Mouse (Mus musculus) intestine, embryonic 16.5 days (tissue): ENCODE results near the gene Syce3. TPM values are rescaled to one million over a fixed set of nuclear protein-coding genes. Genes with fewer than 3 reads are reported as not detected.

Experiments used
- ATAC-seq: fragments of 200-750 bp; cut with Nextera tagmentation; 2 replicates; pipeline ENCODE4 v1.8.0; 2017; ENCODE audit warnings: moderate TSS enrichment, moderate library complexity
- H3K27ac ChIP-seq: fragments of 300-500 bp; sonication (generic); 2 replicates; pipeline ENCODE4 v1.5.1; 2014; ENCODE audit warnings: mild to moderate bottlenecking, low read length
- H3K27me3 ChIP-seq: fragments of 300-500 bp; sonication (generic); replicated peaks from 2 replicates; pipeline ENCODE4 v1.6.1; 2014; ENCODE audit warnings: low read length, control low read depth, mixed read lengths; ENCODE audit not compliant: control insufficient read depth, insufficient read depth
- H3K36me3 ChIP-seq: fragments of 300-500 bp; sonication (generic); 2 replicates; pipeline ENCODE4 v1.6.1; 2014; ENCODE audit warnings: low read length, control low read depth; ENCODE audit not compliant: control insufficient read depth, insufficient read depth
- H3K4me1 ChIP-seq: fragments of 300-500 bp; sonication (generic); 2 replicates; pipeline ENCODE4 v1.6.1; 2014; ENCODE audit warnings: low read length, control low read depth, mixed read lengths; ENCODE audit not compliant: control insufficient read depth, insufficient read depth
- H3K4me2 ChIP-seq: fragments of 300-500 bp; sonication (generic); 2 replicates; pipeline ENCODE4 v1.6.1; 2014; ENCODE audit warnings: low read depth, low read length, control low read depth
- H3K4me3 ChIP-seq: fragments of 300-500 bp; sonication (generic); 2 replicates; pipeline ENCODE4 v1.5.1; 2014; ENCODE audit warnings: mild to moderate bottlenecking, low read length
- H3K9ac ChIP-seq: fragments of 300-500 bp; sonication (generic); 2 replicates; pipeline ENCODE4 v1.6.1; 2014; ENCODE audit warnings: low read depth, low read length
- H3K9me3 ChIP-seq: fragments of 300-500 bp; sonication (generic); 2 replicates; pipeline ENCODE4 v1.6.1; 2016; ENCODE audit warnings: low read length, control low read depth; ENCODE audit not compliant: control insufficient read depth
- WGBS: fragments of 180-500 bp; shearing (Covaris S2); extraction: QIAGEN DNeasy Blood & Tissue Kit; methylation state at CpG from one replicate; pipeline ENCODE4 v1.1.7; 2014; 5-methylcytosine and 5-hydroxymethylcytosine counted together
- polyA plus RNA-seq: library from polyadenylated mRNA; unstranded; fragments of >200 nt; fragmentation: Nextera tagmentation; extraction: Ambion mirVana; gene quantifications from 2 replicates; pipeline ENCODE4 v1.2.1, GENCODE M21; 2015

Gene Syce3
- polyA plus RNA-seq, 1 experiment from 2014 or later = 0.92 TPM

DNA sequence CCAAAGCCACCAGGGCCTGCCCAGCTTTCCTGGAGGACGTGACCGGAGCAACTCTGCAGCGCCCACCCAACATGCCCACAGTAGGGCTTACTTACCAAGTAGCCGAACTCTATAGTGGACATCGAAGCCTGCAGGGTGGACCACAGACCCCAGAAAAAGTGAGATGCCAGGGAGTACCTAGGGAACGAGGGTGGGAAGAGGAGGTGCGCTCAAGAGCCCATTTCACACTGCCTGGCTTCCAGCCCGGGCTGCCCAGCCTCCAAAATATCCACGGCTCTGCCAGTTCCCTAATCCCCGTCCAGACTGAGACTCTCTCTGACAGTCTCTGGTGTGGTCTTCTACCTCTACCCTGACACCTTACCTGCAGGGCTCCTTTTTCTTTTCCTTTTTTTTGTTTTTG, 16.4 kb upstream of the Syce3 start:
- Histone ChIP-seq H3K9ac (no peak overlapping the region), H3K4me2 (no peak overlapping the region), H3K4me3 (no peak overlapping the region), H3K27ac (no peak overlapping the region), H3K4me1 (peaks cover 12% of the 10 kb centered on the region), H3K9me3 (no peaks in the 10 kb centered on the region), H3K36me3 (0 out of 2 replicates have a peak, but pooled peaks cover 4% of the 10 kb centered on the region), H3K27me3 (no peaks in the 10 kb centered on the region)
- ATAC-seq = no peak
- WGBS = 93% methylated on average over 10 of the region's 10 CpGs

DNA sequence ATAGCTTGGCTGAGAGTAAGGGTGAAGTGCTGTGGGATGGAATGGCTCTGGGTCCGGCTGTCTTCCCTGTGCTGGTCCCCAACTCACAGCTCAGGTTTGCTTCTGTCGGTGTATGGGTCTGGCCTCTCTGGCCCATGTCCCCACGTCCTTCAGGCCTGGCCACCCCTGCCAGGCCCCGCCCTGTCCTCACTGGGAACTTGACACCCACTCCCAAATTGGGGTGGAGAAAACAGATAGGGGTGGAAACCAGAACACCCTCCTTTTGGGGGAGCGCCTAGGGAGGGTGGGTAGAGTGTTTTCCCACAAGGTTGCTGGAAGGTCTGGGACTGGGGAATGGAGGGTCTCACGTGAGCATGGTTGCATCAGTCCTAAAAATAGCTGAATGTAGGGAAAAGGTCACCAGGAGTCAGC, 15.4 kb upstream of the Syce3 start, which contains the start of gene Cpt1b:
TSS of gene Cpt1b (minus strand) at position 153 of the 411 bp plus-strand sequence.
- peaks cover 7% of the 10 kb centered on the region; the same call in 1 of the 2 replicates for H3K4me1 ChIP-seq
- no peak within 1 kb of the TSS for H3K4me3 ChIP-seq
- 41% methylated on average over 6 of the region's 6 CpGs for WGBS
- no peak within 1 kb of the TSS for H3K9ac ChIP-seq
- no peak within 1 kb of the TSS for H3K4me2 ChIP-seq
- no peaks in the 10 kb centered on the region for H3K9me3 ChIP-seq
- H3K36me3 ChIP-seq = 0 out of 2 replicates have a peak, but pooled peaks cover 4% of the 10 kb centered on the region
- no peaks in the 10 kb centered on the region for H3K27me3 ChIP-seq
- ATAC-seq = no peak
- H3K27ac ChIP-seq = no peak within 1 kb of the TSS

DNA sequence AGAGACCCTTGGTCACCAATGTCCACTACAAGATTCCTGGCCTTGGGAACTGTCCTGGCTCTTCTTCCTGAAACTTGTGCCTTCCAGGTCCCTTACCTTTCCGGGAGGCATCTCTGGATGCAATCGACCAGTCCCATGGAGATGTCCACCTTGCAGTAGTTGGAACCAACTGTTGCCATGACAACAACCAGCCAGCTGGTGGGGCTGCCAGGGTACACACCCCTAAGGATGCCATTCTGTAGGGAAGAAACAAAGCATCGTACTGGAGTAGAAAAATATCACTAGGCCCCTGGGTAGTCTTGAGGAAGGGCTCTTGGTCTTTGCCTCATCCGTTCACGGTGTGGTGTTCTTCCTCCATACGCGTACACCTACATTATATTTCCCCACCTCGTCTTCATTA, 14.3 kb upstream of the Syce3 start:
- no peaks in the 10 kb centered on the region for H3K9me3 ChIP-seq
- H3K36me3 ChIP-seq = 0 out of 2 replicates have a peak, but pooled peaks cover 4% of the 10 kb centered on the region
- no peak overlapping the region for H3K9ac ChIP-seq
- no peak overlapping the region for H3K27ac ChIP-seq
- no peak for ATAC-seq
- H3K4me1 ChIP-seq = peaks cover 7% of the 10 kb centered on the region; the same call in 1 of the 2 replicates
- WGBS = 79% methylated on average over 8 of the region's 8 CpGs
- no peaks in the 10 kb centered on the region for H3K27me3 ChIP-seq
- H3K4me2 ChIP-seq = no peak overlapping the region
- H3K4me3 ChIP-seq = no peak overlapping the region

DNA sequence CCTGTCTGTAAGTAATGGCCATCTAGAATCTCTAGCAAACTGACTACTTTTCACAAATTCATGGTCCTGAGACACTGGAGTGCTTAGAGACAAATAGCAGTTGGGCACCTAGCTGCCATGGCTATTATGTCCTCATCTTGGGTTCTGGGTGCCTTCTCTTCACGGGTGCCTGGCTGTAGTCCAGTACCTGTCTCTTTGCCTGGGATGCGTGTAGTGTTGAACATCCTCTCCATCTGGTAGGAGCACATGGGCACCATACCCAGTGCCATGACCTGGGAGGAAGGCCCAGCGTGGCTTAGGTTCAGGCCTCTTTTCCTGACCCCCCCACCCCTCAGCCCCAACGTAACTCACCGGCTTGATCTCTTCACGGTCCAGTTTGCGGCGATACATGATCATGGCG, 11.6 kb upstream of the Syce3 start:
- H3K36me3 ChIP-seq = 0 out of 2 replicates have a peak, but pooled peaks cover 7% of the 10 kb centered on the region
- no peak overlapping the region for H3K27ac ChIP-seq
- no peak overlapping the region for H3K4me2 ChIP-seq
- 0 out of 2 replicates have a peak, but pooled peaks cover 3% of the 10 kb centered on the region for H3K4me1 ChIP-seq
- H3K9me3 ChIP-seq = no peaks in the 10 kb centered on the region
- ATAC-seq = no peak
- no peak overlapping the region for H3K9ac ChIP-seq
- no peaks in the 10 kb centered on the region for H3K27me3 ChIP-seq
- H3K4me3 ChIP-seq = no peak overlapping the region
- WGBS = 96% methylated on average over 9 of the region's 9 CpGs

DNA sequence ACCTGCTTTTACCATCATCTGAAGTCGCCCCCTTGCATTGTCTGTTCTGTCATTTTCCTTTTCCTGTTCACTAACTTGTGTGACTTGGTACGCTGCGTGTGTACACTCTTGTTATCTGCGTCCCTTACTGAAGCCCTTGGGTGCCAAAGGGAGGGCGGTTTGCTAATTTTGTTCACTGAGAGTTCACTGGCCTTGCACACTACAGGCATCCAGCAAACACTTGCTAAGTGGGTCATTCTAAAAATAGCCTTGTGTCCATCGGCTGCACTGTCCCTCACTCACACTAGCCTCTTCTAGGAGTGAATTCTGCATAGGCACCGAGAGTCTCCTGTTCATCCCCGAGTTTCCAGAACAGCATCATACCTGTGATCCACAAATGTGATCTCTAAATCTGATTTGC, 5.0 kb upstream of the Syce3 start:
- H3K27ac ChIP-seq = no peak overlapping the region
- no peaks in the 10 kb centered on the region for H3K9me3 ChIP-seq
- H3K9ac ChIP-seq = no peak overlapping the region
- H3K36me3 ChIP-seq = 0 out of 2 replicates have a peak, but pooled peaks cover 3% of the 10 kb centered on the region
- WGBS = 84% methylated on average over 8 of the region's 8 CpGs
- no peaks in the 10 kb centered on the region for H3K27me3 ChIP-seq
- H3K4me3 ChIP-seq = no peak overlapping the region
- ATAC-seq = no peak
- H3K4me1 ChIP-seq = no peaks in the 10 kb centered on the region
- H3K4me2 ChIP-seq = no peak overlapping the region

DNA sequence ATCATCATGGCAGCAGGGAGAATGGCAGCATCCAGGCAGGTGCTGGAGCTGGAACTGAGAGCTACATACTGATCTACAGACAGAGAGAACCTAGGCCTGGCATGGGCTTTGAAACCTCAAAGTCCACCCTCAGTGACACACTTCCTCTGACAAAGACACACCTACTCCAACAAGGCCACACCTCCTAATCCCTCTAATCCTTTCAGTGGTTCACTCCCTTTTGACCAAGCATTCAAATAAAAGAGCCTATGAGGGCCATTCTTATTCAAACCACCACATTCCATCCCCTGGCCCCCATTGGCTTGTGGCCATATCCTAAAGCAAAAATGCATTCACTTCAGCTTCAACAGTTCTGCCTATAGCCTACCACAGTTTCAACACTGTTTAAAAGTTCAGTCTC, 3.6 kb downstream of the Syce3 start:
- Histone ChIP-seq H3K27me3 (no peaks in the 10 kb centered on the region), H3K4me1 (no peaks in the 10 kb centered on the region), H3K9me3 (no peaks in the 10 kb centered on the region), H3K36me3 (no peaks in the 10 kb centered on the region), H3K9ac (no peak overlapping the region), H3K4me3 (no peak overlapping the region), H3K4me2 (no peak overlapping the region), H3K27ac (no peak overlapping the region)
- ATAC-seq = no peak

DNA sequence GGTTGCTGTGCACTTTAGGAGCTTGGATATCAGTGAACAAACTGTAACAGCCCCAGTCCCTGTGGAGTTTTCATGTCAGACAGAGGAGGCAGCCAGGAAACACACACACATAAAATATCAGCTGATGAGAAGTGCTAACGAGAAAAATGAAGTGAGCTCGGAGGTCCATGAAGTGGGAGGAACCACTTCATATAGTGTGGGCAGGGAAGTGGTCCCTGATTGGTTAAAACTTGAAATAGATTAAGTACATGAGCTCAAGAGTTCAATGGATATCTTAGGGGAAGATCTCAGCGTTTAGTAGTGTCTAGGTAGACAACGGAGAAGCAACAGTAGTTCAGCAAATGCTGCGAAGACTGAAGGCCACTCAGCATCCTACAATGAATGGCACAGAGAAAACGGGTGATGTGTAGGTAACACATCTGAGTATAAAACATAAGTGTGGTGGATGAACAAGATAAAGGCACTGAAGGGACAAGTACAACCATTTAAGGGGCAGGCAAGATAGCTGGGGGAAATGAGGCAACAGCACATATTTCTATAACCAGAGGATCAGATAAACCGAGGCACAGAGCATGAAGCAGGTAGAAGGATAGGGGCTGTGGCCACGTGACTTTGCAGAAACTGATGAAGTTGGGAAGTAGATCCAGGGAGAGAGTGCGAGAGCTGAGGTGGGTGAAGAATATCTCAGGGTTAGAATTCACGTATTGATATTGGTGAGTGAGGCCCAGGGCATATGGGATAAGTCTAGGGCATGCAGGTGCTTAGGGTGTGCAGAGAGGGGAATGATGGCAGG, 5.3 kb downstream of the Syce3 start:
- no peak overlapping the region for H3K4me2 ChIP-seq
- H3K9me3 ChIP-seq = no peaks in the 10 kb centered on the region
- no peak overlapping the region for H3K27ac ChIP-seq
- no peaks in the 10 kb centered on the region for H3K27me3 ChIP-seq
- H3K9ac ChIP-seq = no peak overlapping the region
- WGBS = 81% methylated on average over 10 of the region's 10 CpGs
- no peak for ATAC-seq
- H3K4me3 ChIP-seq = no peak overlapping the region
- no peaks in the 10 kb centered on the region for H3K4me1 ChIP-seq
- H3K36me3 ChIP-seq = no peaks in the 10 kb centered on the region

DNA sequence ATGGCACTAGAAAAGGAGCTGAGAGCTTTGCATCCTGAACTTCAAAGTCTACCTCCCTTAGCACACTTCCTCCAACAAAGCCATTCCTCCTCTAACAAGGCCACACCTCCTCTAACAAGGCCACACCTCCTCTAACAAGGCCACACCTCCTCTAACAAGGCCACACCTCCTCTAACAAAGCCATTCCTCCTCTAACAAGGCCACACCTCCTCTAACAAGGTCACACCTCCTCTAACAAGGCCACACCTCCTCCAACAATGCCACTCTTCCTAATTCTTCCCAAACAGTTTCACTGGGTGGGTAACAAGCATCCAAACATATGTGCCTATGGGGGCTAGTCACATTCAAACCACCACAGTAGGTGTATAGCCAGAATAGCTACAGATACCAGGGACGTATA, 7.8 kb downstream of the Syce3 start:
- no peak overlapping the region for H3K9ac ChIP-seq
- no peaks in the 10 kb centered on the region for H3K36me3 ChIP-seq
- no peaks in the 10 kb centered on the region for H3K9me3 ChIP-seq
- no peak overlapping the region for H3K27ac ChIP-seq
- no peak overlapping the region for H3K4me3 ChIP-seq
- no peak overlapping the region for H3K4me2 ChIP-seq
- no peaks in the 10 kb centered on the region for H3K27me3 ChIP-seq
- H3K4me1 ChIP-seq = peaks cover 2% of the 10 kb centered on the region; the same call in 1 of the 2 replicates
- 81% methylated on average over 1 of the region's 1 CpGs for WGBS
- ATAC-seq = no peak

DNA sequence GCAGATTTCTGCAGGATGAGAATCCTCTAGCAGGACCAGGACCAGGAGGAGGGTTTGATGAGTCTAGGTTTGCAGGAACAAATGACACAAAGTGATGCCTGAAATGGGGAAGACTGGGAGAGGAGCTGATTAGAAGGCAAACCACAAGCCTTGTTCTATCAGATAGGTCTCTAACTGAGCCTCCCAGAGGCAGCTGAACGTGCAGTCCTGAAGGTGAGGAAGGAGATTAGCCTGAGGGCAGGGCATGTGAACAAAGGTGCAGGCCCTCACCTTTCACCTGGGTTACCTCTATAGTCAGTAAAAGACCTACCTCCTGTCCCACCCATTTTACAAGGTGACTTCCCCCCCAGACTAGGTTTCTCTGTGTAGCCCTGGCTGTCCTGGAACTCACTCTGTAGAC, 10.6 kb downstream of the Syce3 start:
- Histone ChIP-seq H3K9ac (no peak overlapping the region), H3K4me2 (no peak overlapping the region), H3K36me3 (no peaks in the 10 kb centered on the region), H3K4me1 (peaks cover 6% of the 10 kb centered on the region; the same call in 1 of the 2 replicates), H3K9me3 (no peaks in the 10 kb centered on the region), H3K4me3 (no peak overlapping the region), H3K27ac (no peak overlapping the region), H3K27me3 (no peaks in the 10 kb centered on the region)
- WGBS = 27% methylated on average over 1 of the region's 1 CpGs
- peak; percentile 59; the same call in 1 of the 2 replicates for ATAC-seq
